Mouse (Mus musculus): ENCODE results near the gene Ncf2. TPM values are rescaled to one million over a fixed set of nuclear protein-coding genes. Genes with fewer than 3 reads are reported as not detected.
"Not testable (repeated sequence)": the region's sequence is repeated elsewhere in the genome, so short reads cannot be mapped to it uniquely, and the experiment has no call there.

The Ncf2 gene
- polyA plus RNA-seq, 1 experiment = 5.4 TPM

DNA sequence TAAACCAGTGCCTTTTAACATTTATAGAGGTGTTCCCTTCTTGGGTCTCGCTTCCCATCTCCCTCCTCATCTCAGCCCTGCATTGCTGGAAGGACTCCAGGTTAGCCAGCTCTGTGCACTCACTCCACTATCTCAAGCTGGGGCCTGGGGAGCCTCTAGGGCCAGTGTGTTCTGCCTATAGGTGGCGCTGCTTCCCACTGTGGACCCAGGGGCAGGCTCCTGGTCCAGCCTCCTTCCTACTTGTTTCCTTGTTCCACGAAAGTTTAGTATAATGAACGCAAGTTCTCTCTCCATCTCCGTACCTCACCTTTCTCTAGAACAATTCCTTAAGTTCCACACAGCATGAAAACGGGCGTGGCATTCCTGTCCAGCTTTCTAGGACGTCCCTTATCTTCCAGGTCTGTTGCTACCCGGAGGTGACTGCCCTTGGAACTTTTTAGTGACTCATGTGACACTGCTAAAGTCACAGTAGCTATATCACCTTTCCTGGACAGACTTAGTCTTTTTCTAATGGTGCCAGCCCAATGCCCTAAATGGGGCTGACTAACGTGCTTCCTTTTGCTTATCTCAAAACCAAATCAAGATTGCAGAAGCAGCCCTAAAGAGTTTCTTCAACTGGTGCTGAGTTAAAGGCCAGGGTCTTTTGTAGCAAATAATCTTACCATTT is 20.8 kb upstream of the Ncf2 start:
- Histone ChIP-seq H3K4me3 (ENCODE audit: insufficient read depth, low read length) (no peak overlapping the region), H3K4me1 (ENCODE audit: control insufficient read depth, insufficient read depth, low read length) (no peaks in the 10 kb centered on the region), H3K27ac (ENCODE audit: insufficient read depth, low read length) (no peak overlapping the region)
- TF ChIP-seq POLR2A (IDR thresholded peaks at IDR 0.05; ENCODE audit: extremely low read depth, insufficient read depth, low read length) = no peak
- peak; percentile 71 for TF ChIP-seq CTCF (IDR thresholded peaks at IDR 0.05; ENCODE audit: extremely low read depth, insufficient read depth, low read length)

DNA sequence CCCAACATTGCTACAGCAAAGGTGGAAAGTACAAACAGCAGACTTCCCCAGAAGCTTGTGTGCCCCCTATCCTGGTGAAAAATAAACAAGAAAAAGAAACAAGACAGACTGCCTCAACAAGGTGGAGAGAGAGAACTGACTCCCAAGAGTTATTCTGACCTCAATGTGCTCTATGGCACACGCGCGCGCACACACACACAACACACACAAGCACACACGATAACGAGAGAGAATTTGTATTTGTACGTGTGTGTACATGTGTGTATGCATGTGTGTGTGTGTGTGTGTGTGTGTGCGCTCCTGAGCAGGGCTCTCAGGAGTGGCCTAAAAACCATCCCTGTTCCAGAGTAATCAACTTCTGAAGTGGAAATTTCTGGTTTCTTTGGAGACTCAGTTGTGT is 15.4 kb upstream of the Ncf2 start:
- no peak overlapping the region for H3K27ac ChIP-seq (ENCODE audit: insufficient read depth, low read length)
- no peaks in the 10 kb centered on the region for H3K4me1 ChIP-seq (ENCODE audit: control insufficient read depth, insufficient read depth, low read length)
- TF ChIP-seq CTCF (IDR thresholded peaks at IDR 0.05; ENCODE audit: extremely low read depth, insufficient read depth, low read length) (no peak), POLR2A (IDR thresholded peaks at IDR 0.05; ENCODE audit: extremely low read depth, insufficient read depth, low read length) (no peak)
- H3K4me3 ChIP-seq (ENCODE audit: insufficient read depth, low read length) = no peak overlapping the region

DNA sequence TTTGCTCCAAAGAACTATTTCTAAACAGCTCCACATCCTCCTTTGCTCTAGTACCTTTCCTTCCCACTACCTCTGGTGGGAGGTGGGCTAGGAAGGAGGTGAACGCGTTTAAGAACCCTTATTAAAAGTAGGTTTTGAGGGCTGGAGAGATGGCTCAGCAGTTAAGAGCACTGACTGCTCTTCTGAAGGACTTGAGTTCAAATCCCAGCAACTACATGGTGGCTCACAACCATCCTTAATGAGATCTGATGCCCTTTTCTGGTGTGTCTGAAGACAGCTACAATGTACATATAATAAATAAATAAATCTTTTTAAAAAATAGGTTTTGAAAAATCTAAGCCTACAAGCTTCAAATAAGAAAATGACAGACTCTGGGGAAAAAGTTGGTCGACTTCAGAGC is 14.5 kb upstream of the Ncf2 start:
- H3K4me3 ChIP-seq (ENCODE audit: insufficient read depth, low read length); H3K27ac ChIP-seq (ENCODE audit: insufficient read depth, low read length); H3K4me1 ChIP-seq (ENCODE audit: control insufficient read depth, insufficient read depth, low read length): not testable (repeated sequence)

DNA sequence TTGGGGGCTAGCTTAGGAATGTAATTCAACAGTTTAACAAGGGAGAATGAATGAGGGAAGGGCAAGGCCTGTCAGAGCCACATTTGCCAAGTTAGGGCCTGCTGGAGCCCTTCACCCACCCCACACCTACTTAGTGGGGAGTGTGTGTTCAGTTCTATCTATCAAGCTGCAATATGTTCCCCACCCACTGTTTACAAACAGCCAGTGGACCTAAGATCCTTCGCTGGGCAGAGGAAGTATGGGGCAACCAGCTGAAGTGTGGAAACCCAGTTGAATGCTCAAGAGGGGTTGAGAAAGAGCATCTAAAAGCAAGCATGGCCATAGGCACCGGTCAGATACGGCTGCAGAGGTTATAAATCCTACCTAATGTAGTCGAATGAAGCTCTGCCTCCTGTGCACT is 13.0 kb upstream of the Ncf2 start:
- H3K27ac ChIP-seq (ENCODE audit: insufficient read depth, low read length) = no peak overlapping the region
- TF ChIP-seq CTCF (IDR thresholded peaks at IDR 0.05; ENCODE audit: extremely low read depth, insufficient read depth, low read length) (no peak), POLR2A (IDR thresholded peaks at IDR 0.05; ENCODE audit: extremely low read depth, insufficient read depth, low read length) (no peak)
- H3K4me3 ChIP-seq (ENCODE audit: insufficient read depth, low read length) = no peak overlapping the region
- H3K4me1 ChIP-seq (ENCODE audit: control insufficient read depth, insufficient read depth, low read length) = no peaks in the 10 kb centered on the region

DNA sequence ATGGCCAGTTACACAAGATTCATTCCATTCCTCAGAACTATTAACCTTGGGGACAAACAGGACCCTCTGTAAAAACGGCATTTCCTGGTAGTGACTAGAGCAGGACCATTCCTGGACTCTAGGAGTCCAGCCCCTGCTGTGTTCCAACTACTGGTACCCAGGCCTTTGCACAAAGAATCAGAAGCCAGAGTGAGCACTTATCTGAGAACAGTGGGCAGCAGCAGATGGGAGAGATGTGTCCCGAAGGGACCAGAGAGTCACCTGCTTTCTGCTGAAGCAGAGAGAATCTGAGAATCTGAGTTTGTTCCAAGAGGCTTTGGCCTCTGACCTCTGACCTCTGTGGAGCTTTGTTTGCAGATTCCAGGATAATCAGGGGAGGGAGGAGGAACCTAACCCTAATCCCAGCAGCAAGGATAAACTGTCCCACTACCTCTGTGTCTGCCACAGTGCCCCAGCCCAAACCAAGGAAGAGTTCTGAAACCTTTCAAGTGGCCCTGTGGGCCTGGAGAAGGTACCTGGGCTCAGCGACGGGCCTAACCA is 11.8 kb upstream of the Ncf2 start:
- no peak overlapping the region for H3K27ac ChIP-seq (ENCODE audit: insufficient read depth, low read length)
- H3K4me1 ChIP-seq (ENCODE audit: control insufficient read depth, insufficient read depth, low read length) = no peaks in the 10 kb centered on the region
- no peak for TF ChIP-seq CTCF (IDR thresholded peaks at IDR 0.05; ENCODE audit: extremely low read depth, insufficient read depth, low read length)
- no peak for TF ChIP-seq POLR2A (IDR thresholded peaks at IDR 0.05; ENCODE audit: extremely low read depth, insufficient read depth, low read length)

DNA sequence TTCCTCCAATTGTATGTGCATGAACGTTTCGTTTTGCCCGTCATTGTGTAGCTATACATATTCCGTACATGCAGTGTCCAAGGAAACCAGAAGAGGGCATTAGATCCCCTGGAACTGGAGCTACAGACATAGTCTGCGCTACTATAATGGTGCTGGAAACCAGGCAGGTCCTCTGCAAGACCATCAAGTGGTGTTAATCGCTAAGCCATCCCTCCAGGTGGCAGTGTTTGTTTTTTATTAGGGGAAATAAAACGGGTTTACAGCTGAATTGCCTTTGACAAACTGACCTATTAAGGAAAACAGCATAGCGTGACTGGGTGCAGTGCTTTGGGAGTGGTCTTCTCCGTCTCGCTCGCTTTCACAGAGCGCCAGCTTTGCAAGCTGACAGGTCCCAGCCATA is 9.7 kb upstream of the Ncf2 start:
- TF ChIP-seq POLR2A (IDR thresholded peaks at IDR 0.05; ENCODE audit: extremely low read depth, insufficient read depth, low read length) = no peak
- TF ChIP-seq CTCF (IDR thresholded peaks at IDR 0.05; ENCODE audit: extremely low read depth, insufficient read depth, low read length) = peak; percentile 34
- Histone ChIP-seq H3K4me3 (ENCODE audit: insufficient read depth, low read length) (no peak overlapping the region), H3K4me1 (ENCODE audit: control insufficient read depth, insufficient read depth, low read length) (no peaks in the 10 kb centered on the region), H3K27ac (ENCODE audit: insufficient read depth, low read length) (no peak overlapping the region)

More for the DNA sequence above, 11.8 kb upstream of the Ncf2 start:
- H3K4me3 ChIP-seq (ENCODE audit: insufficient read depth, low read length) = no peak overlapping the region

DNA sequence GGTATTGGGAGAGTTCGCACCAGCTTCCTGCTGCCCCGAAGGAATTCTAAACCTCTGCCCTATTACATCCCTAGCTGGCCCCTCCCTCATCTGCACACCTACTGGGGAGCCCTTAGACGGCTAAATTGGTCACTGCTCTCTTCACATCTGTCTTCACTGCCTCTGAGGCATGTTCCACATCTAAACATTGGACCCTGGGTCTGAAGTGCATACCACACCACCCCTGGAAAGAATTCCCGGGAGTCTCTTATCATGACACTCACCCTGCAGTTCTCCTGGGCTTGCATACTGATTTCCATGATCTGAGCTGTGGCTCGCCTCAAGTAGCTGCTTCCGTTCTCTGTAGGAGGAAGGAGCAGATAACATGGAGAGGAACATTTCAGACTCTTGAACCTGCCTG is 9.2 kb upstream of the Ncf2 start:
- Histone ChIP-seq H3K4me1 (ENCODE audit: control insufficient read depth, insufficient read depth, low read length) (no peaks in the 10 kb centered on the region), H3K4me3 (ENCODE audit: insufficient read depth, low read length) (no peak overlapping the region)
- TF ChIP-seq POLR2A (IDR thresholded peaks at IDR 0.05; ENCODE audit: extremely low read depth, insufficient read depth, low read length) = no peak
- TF ChIP-seq CTCF (IDR thresholded peaks at IDR 0.05; ENCODE audit: extremely low read depth, insufficient read depth, low read length) = no peak

DNA sequence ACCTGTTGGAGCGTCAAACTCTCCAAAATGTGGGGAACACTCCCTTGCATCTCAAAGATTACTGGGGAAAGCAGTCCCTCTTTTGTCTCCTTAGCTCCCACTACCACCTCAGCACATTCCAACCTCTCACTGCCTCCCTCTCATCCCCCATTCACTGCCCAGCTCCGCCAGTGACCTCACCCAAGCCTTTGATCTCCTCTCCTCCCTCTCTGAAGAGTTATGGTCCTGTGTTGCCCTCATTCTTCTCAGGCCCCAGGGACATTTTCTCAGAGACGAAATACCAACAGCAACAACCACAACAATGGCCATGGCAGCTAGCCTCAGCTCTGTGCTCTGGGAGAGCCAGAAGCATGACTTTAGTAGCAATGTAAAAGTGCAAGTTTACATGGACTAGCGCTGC is 8.7 kb upstream of the Ncf2 start:
- no peak overlapping the region for H3K27ac ChIP-seq (ENCODE audit: insufficient read depth, low read length)
- no peak overlapping the region for H3K4me3 ChIP-seq (ENCODE audit: insufficient read depth, low read length)
- no peak for TF ChIP-seq CTCF (IDR thresholded peaks at IDR 0.05; ENCODE audit: extremely low read depth, insufficient read depth, low read length)
- TF ChIP-seq POLR2A (IDR thresholded peaks at IDR 0.05; ENCODE audit: extremely low read depth, insufficient read depth, low read length) = no peak
- H3K4me1 ChIP-seq (ENCODE audit: control insufficient read depth, insufficient read depth, low read length) = no peaks in the 10 kb centered on the region

More for the DNA sequence above, 9.2 kb upstream of the Ncf2 start:
- H3K27ac ChIP-seq (ENCODE audit: insufficient read depth, low read length) = no peak overlapping the region

DNA sequence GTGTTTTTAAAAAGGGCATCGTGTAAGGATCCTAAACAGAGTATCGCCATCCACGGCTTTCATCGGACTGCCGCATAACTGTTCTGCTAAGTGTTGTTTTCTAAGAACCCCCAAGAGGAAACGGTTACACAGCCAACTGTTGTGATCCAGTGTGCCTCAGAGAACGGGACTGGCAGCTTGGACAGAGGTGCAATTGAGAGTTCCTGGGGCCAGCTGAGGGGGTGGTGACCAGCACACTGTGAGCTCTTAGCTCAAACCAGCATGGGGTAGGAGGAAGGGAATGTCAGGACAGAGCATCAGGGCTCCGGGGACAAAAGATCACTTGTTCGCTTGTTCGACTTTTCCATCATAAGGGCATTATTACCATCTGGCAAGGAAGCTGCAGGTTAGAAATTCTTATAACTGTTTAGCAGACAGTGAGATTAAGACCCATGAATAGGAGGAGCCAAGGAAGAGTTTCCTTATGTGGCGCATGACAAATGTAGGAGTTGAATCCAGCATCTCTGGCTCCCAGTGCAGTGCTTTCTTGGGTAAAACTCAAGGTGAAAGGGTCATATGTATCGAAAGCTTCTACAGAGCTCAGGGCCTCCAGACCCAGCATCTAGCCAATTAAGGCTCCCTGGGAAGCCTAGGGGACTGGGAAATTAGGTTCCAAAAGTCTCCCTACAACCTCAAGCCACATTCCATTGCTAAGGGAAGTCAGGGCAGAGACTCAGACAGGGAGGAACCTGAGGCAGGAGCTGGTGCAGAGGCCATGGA is 7.1 kb upstream of the Ncf2 start:
- peak overlapping the region; percentile 80 for H3K27ac ChIP-seq (ENCODE audit: insufficient read depth, low read length)
- H3K4me1 ChIP-seq (ENCODE audit: control insufficient read depth, insufficient read depth, low read length) = no peaks in the 10 kb centered on the region
- TF ChIP-seq CTCF (IDR thresholded peaks at IDR 0.05; ENCODE audit: extremely low read depth, insufficient read depth, low read length) (no peak), POLR2A (IDR thresholded peaks at IDR 0.05; ENCODE audit: extremely low read depth, insufficient read depth, low read length) (no peak)
- H3K4me3 ChIP-seq (ENCODE audit: insufficient read depth, low read length) = no peak overlapping the region
